Mouse (Mus musculus) v-Abl transformed pro-B cells (cell line): ENCODE measurements at regions not wholly inside any gene's neighbourhood (a gene's known extent, or its start where the extent isn't known, plus 50 kb on each side); places are given as distances from the start of the nearest gene placed in this dataset.

Experiments
- in situ Hi-C, 2 experiments: fragments of 400-800 bp; cut with MboI; formaldehyde crosslinking; loops; one replicate each; pipeline ENCODE4 v1.15.1; 2025; ENCODE audit not compliant: unreplicated experiment in 2 of 2

DNA sequence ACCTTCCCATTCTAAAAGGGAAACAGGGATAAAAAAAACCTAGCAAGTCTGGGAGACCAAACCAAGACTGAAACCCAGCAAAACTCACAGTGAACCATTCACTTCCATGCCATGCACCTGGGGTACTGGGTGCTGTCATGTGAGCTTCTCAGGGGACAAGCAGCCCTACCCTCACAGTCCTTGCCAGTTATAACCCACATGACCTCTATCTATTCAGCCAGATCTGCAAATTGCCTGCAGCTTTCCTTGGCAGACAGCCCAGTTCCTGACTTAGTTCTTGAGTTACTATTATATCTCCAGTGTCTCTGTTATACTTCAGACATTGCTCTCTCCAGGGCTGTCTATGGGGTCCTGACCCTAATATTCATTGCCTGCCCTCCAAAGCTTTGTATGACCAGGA is 298.7 kb upstream of the Camk1g start:
- in situ Hi-C loops: no loop called here

DNA sequence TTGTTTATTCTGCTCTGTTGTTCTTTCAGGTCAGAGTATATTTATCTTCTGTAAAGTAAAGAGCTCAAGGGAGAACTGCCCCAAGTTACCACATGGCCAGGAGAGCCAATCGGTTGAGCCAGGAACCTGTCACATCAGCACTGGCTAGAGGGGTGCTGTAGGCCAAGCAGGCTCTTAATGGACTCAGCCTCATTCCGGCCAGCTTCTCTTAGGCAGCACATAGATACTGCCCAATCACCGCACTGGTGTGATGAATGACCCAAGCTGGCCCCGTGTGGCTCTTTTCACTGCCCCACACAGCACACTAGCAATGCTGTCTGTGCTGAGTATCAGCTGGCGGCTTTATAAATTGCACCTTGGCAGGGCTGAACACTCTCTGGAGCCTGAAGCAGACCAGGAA is 295.8 kb upstream of the Camk1g start:
- in situ Hi-C loops: no loop called here

DNA sequence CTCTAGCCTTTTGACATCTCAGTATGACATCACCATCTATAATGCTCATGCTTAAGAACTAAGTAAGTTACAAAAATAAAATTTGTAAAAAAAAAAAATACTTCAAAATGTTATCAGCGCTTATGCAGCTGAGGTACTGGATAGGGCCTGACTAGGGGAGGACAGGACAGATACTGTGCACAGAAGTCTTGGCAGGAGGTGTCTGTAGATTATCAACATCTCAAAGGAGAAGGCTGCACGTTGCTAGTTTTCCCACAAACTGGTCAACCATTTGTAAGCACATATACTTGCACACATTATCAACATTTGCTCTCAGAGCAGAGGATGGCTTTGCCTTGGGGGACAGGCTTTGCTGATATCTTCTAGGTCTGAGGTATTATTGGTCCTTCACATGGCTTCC is 294.5 kb upstream of the Camk1g start:
- in situ Hi-C loops: no loop called here

- in situ Hi-C loops: no loop called here
These were observed 293.5 kb upstream of the Camk1g start for GRCm38 (mm10) chr1:193663587-193663986.

DNA sequence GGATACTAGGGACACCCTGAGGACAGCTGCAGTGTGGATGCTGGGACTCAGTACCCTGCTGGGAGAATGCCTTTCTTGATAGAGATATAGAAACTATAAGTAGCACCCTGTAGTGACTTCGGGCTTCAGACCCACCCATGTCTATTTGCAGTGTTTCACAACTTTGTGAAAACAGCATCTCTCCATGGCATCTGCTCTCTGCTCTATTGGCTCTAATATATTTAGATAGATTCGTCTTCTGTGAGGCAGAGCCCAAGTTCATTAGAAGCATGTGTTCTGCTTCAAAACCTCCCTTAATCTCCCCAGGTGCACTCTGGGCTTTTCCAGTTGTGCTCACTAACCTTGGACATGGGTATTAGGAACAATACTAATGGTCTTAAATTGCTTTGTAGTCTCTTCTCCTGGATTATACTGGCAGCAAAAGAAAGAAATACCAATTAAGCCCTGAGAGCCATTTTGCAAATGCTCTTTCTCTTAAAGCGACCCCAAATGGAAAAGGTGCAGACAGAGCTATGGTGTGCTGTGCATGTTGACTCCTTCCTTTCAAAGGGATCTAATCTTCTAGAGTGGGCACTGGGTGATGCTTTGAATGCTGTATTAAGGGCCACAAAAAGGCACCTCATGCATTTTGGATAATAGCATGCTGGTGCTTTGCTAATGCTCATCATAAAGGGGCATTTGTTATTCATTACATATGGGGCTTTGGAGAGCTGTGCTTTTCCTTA is 292.2 kb upstream of the Camk1g start:
- in situ Hi-C loops: no loop called here

- in situ Hi-C loops: no loop called here
These were observed 291.3 kb upstream of the Camk1g start for GRCm38 (mm10) chr1:193661377-193661776.

GRCm38 (mm10) chr1:193655076-193655677 is 285.1 kb upstream of the Camk1g start:
- in situ Hi-C loops: no loop called here

GRCm38 (mm10) chr1:193650275-193650674 is 280.2 kb upstream of the Camk1g start:
- in situ Hi-C loops: no loop called here

DNA sequence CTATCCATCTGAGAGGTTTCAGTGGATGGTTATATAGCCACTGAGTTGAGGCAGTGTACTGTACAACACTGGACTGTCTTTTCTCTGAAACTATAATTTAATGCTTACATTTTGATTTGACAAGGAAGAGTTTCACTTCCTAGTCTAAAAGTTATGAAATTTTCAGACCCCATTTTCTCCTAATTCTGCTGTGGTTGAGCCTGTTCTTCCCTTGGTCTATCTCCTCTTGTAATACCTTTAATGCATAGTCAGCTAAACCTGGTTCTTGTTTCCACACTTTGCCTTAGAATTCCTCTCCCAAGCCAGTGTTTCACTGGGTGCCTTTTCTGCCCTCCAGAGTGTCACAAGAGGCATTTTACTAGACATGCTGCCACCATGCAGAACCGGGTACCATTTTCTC is 279.3 kb upstream of the Camk1g start:
- in situ Hi-C loops: no loop called here

DNA sequence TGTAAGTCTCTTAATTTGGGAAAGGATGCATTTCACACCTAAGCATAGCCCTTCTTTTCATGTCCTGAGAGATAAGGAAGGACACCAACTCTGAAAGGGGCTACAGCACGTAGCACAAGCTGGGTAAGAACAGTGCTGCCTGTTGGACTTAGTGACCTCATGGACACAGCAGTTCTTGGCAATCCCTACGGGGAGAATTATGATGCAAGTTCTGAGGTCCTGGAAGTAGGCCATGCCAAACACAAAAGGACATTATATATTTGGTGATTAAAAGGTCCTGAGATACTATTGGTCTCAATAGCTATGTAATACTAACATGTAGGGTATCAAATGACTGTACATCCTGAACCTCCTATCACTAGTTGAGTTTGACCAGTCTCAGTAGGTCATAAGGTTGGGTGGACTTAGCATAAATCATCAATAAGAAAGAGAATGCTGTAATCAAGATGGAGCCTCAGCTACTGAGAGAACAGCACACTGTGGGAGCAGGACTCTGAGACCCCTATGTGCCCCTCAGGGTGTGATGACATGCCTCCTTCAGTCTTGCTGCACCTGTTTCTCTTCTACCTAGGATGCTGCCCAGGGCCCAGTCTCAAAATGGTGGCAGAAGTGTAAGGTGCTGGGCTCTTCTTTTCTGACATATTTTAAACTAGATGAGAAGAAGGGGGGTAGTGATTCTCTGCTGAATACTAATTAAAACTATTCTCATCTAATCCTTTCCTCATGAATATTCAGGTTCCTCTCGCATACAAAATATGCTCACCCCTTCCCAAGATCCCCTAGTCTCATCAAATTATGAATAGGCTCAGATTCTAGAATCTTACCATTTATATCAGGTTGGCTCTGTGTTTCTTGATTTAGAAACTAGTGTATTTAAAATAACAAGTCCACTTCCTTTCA is 277.5 kb upstream of the Camk1g start:
- in situ Hi-C loops: no loop called here

GRCm38 (mm10) chr1:193644506-193644905 is 274.4 kb upstream of the Camk1g start:
- in situ Hi-C loops: no loop called here

DNA sequence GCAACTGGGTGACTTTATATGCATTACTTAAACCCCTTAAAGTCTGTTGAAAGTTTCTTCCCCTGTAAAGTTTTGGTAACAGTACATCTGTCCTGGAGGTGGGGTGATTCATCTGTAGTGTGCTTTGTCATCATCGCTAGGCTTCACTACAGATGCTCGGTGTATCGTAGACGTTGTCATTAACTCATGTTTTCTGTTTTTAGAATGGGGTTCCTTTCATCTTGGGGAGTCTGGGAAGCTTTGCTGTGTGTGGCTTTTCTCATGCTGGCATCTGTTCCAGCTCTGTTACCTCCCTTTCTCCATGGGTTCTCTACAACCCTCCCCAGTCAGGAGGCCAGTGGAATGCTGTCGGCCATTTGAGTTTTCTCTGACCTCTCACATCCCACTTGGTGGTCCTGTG is 266.4 kb upstream of the Camk1g start:
- in situ Hi-C loops: no loop called here

- in situ Hi-C loops: no loop called here
These were observed 262.0 kb upstream of the Camk1g start for GRCm38 (mm10) chr1:193632115-193632514.

- in situ Hi-C loops: no loop called here
These were observed 259.8 kb upstream of the Camk1g start for GRCm38 (mm10) chr1:193629887-193630286.

DNA sequence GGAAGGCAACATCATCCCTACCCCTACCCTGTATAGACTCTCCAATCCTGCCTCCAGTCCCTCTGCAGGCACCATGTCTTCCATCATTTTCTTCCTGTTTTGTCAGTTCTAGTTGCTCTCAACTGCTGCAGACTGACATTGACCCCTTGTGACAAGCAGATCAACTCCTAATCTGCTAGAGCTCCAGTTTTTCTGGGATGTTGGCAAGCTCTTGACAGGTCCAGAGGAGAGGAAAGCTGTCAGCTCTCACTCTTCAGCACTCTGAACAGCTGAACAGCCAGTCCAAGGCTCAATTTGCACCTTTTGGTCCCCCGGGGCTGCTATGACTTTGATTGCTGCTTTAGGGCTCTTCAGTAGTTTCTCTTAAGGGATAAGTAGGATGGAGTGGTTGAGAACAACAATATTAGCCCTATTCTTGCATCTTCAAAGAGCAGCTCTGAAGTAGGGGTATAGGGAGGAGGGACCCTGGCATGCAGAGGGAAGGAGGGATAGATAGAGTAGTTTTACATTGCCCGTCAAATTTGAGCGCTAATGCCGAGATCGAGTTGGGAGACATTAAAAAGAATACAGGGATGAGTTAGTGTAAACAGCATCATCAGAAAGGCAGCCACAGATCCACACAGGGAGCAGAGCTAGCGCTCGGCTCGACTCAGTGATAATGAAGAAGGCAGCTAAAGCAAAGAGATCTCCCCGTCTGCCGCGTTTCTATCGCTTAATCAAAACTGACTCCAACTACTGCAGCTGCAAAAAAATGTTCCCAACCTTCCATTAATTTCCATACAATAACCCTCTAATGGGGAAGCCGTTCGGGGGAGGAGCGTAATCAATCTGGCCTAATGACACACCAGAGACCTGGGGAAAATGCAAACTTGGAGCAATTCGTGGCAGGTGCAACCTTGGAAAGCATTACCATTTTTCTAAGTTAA is 257.1 kb upstream of the Camk1g start:
- in situ Hi-C loops: no loop called here

GRCm38 (mm10) chr1:193625101-193625956 is 255.2 kb upstream of the Camk1g start:
- in situ Hi-C loops: no loop called here

DNA sequence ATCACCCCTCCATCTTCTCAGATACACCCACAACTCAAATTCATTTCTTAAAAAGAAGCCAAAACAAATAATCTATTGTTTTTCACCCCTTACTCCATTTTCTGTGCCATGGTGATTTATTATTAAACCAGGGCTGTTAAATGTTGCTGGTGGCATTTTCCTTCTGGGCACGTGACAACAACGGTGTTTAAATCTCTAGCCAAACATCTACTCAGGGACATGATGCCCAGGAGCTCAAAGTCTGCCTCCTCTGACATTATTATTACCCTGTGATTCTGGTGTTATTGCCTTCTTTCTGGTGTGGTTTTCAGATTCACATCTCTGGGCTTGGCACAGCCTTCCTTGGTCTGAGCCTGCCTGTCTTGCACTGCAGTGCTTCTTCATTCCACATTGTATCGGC is 253.5 kb upstream of the Camk1g start:
- in situ Hi-C loops: no loop called here

DNA sequence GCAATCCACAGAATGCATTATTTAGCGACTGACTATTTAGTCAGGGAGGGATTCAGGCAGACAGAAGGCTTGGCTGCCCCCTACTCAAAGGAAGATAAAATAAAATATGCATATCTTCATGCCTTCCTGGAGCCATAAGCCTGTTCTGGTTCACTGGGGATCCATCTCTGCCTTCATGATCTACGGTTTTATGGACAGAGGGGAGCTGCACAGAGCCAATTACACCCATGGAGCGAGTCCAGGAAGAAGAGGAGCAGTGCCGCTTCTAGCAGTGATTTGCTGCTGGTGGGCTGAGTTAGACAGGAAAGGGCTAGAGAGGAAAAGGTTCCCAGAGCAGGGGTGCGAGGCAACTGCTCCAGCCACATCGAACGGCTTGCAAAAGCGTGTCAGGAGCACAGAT is 248.2 kb upstream of the Camk1g start:
- in situ Hi-C loops: no loop called here

GRCm38 (mm10) chr1:193610471-193610870 is 240.4 kb upstream of the Camk1g start:
- in situ Hi-C loops: no loop called here
